Mouse (Mus musculus) lung, embryonic 14.5 days (tissue): ENCODE results near the gene Nup214. TPM values are rescaled to one million over a fixed set of nuclear protein-coding genes. Genes with fewer than 3 reads are reported as not detected.
A peak's percentile ranks its signal among the peaks of the same experiment; 100 is the strongest.

ENCODE experiments used
- ATAC-seq: fragments of 200-750 bp; cut with Nextera tagmentation; 2 replicates; pipeline ENCODE4 v1.8.0; 2017; ENCODE audit warnings: mild to moderate bottlenecking, moderate TSS enrichment, moderate library complexity; ENCODE audit not compliant: insufficient read depth
- DNase-seq: peaks from one replicate; pipeline ENCODE4 v3.0.0-alpha.2; 2015
- H3K27ac ChIP-seq: fragments of 300-500 bp; sonication (generic); 2 replicates; pipeline ENCODE4 v1.5.1; 2014; ENCODE audit warnings: low read depth, mild to moderate bottlenecking, moderate library complexity
- H3K27me3 ChIP-seq: fragments of 300-500 bp; sonication (generic); 2 replicates; pipeline ENCODE4 v1.6.1; 2014; ENCODE audit warnings: low read length, control low read depth; ENCODE audit not compliant: insufficient read depth
- H3K36me3 ChIP-seq: fragments of 300-500 bp; sonication (generic); 2 replicates; pipeline ENCODE4 v1.6.1; 2014; ENCODE audit warnings: control low read depth; ENCODE audit not compliant: insufficient read depth
- H3K4me1 ChIP-seq: fragments of 300-500 bp; sonication (generic); 2 replicates; pipeline ENCODE4 v1.6.1; 2014; ENCODE audit warnings: antibody characterized with exemption, control low read depth; ENCODE audit not compliant: insufficient read depth
- H3K4me2 ChIP-seq: fragments of 300-500 bp; sonication (generic); 2 replicates; pipeline ENCODE4 v1.6.1; 2014; ENCODE audit warnings: mild to moderate bottlenecking
- H3K4me3 ChIP-seq: fragments of 300-500 bp; sonication (generic); 2 replicates; pipeline ENCODE4 v1.5.1; 2014; ENCODE audit warnings: low read depth, low read length
- H3K9ac ChIP-seq: fragments of 300-500 bp; sonication (generic); 2 replicates; pipeline ENCODE4 v1.6.1; 2014
- H3K9me3 ChIP-seq: fragments of 300-500 bp; sonication (generic); 2 replicates; pipeline ENCODE4 v1.6.1; 2016; ENCODE audit warnings: low read depth, low read length, control low read depth
- CTCF ChIP-seq: IDR thresholded peaks from 2 replicates; pipeline ENCODE4 v1.5.1; 2016; ENCODE audit warnings: antibody characterized with exemption, low read depth
- WGBS: fragments of 180-500 bp; shearing (Covaris S2); extraction: QIAGEN DNeasy Blood & Tissue Kit; methylation state at CpG from one replicate; pipeline ENCODE4 v1.1.7; 2014; 5-methylcytosine and 5-hydroxymethylcytosine counted together
- polyA plus RNA-seq: library from polyadenylated mRNA; unstranded; fragments of >200 nt; fragmentation: Nextera tagmentation; extraction: Ambion mirVana; gene quantifications from 2 replicates; pipeline ENCODE4 v1.2.1, GENCODE M21; 2014

Nup214 gene
- polyA plus RNA-seq, 1 experiment from 2014 or later = 82.4 TPM

DNA sequence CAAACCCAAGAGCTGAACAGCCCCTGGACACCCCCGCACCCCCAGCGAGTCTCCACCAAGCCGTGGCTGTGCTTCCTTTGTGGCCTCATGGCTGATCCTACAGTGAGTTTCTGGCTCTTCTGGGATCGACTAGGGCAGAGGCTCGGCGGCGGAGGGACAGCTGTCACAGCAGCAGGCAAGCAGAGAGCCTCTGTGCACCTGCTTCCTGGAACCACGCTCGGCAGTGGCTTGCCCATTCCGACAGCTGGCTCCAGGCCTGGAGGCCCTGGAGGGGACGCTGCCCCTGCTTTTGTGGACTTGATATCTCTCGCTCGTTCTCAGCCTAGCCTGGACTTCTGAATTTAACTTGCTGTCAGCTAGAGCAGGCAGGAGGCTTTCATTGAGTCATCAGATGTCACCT is 90.7 kb downstream of the Nup214 start:
- Histone ChIP-seq H3K27me3 (no peaks in the 10 kb centered on the region), H3K9me3 (no peaks in the 10 kb centered on the region), H3K9ac (no peak overlapping the region), H3K4me3 (no peak overlapping the region), H3K36me3 (0 out of 2 replicates have a peak, but pooled peaks cover 3% of the 10 kb centered on the region), H3K27ac (no peak overlapping the region), H3K4me1 (no peaks in the 10 kb centered on the region), H3K4me2 (no peak overlapping the region)
- WGBS = 60% methylated on average over 13 of the region's 13 CpGs
- ATAC-seq = no peak
- DNase-seq = no peak
- no peak for TF ChIP-seq CTCF

DNA sequence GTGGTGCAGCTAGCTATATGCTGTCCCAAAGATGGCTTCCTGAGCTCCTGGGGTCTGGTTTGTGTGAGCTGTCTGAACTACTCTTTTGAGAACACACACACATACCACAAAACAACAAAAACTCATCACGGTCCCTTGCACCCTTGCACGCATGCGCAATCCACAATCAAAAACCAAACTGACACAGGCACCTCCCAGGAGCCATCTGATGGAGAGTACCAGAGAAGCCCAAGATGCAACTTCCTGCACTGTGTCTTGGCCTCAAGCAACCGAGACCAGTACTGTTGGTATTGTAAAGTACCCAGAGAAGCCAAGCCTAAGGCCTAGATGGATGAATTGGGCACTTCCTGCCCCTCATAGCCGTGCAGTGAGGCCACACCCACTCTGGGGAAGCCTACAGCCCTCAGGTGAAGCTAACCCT is 91.1 kb downstream of the Nup214 start:
- Histone ChIP-seq H3K36me3 (0 out of 2 replicates have a peak, but pooled peaks cover 3% of the 10 kb centered on the region), H3K9ac (no peak overlapping the region), H3K9me3 (no peaks in the 10 kb centered on the region), H3K4me3 (no peak overlapping the region), H3K27ac (no peak overlapping the region), H3K4me2 (no peak overlapping the region), H3K4me1 (no peaks in the 10 kb centered on the region), H3K27me3 (no peaks in the 10 kb centered on the region)
- ATAC-seq (no peak), DNase-seq (no peak)
- WGBS = 74% methylated on average over 5 of the region's 5 CpGs
- TF ChIP-seq CTCF = no peak

DNA sequence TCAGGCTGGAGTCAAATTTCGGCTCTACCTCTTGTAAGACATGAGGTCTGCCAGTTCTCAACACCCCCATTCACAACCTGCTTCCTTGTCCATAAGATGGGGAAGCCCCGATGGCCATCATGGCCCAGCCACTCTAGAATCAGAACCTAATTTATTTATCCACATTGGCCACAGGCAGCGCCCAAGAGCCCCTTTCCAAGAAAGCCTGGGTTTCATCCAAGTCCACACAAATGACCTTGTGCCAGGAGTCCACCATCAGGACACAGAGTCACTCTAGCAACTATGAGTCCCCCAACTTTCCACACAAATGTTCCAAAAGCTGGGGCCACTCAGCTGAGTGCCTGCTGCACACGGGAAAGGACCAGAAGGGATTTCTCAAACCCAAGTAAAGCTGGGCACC is 91.8 kb downstream of the Nup214 start:
- Histone ChIP-seq H3K9ac (no peak overlapping the region), H3K4me3 (no peak overlapping the region), H3K36me3 (0 out of 2 replicates have a peak, but pooled peaks cover 3% of the 10 kb centered on the region), H3K9me3 (no peaks in the 10 kb centered on the region), H3K4me1 (no peaks in the 10 kb centered on the region), H3K27ac (no peak overlapping the region), H3K27me3 (no peaks in the 10 kb centered on the region), H3K4me2 (no peak overlapping the region)
- ATAC-seq = no peak
- TF ChIP-seq CTCF = no peak
- no peak for DNase-seq
- 73% methylated on average over 4 of the region's 4 CpGs for WGBS

DNA sequence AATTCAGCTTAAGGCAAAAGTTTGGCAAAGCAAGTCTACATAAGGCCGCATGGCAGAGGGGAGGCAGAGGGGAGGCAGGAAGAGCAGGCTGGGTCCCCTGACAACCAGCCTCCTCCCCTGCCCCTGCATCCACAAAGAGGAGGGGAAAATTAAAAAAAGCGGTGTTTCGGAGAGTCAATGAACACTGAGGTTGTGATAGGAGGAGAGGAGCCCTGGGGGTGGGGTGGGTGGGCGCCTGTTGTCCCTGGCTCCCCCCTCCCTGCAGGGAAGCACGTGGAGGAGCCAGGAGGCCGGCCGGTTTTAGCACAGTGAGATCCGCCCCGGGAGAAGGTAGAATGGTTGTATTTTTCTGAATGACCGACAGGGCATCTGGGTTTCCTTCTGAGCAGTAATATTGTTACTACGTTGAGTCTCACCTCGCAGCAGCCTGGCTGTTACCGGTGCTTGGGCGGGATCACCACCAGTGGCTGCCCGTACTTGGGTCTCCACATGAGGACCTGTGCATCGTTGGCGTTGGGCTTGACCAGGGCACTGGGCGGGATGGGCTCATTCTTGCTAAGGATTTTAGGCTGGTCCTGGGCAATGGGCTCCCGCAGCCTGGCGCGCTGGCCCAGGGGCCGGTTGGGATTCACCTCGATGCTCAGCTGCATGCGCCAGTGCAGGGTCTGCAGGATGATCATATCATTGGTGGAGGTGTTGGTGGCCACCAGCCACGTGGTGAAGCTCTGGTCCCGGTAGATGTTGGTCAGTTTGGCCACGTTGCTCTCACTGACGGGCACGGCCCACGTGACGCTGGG is 94.8 kb downstream of the Nup214 start:
- TF ChIP-seq CTCF = peak; percentile 23; the same call in 1 of the 2 replicates

DNA sequence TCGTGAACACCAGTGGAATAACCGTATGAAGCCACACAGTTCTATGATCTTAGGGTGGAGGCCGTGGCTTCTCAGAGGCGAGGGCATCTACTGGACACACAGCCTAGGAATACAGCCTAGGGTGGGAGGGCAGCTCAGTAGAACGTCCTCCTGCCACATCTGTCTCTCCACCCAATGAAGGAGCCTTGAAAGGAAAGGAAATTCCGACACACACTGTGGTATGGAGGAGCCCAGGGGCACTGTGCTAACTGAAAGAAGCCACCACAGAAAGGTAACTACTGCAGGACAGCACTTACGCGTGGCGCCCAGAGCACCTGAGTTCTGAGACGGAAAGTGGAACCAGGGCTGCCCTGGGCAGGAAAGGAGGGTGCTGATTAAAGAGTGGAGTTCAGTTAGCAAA is 96.5 kb downstream of the Nup214 start:
- DNase-seq = no peak
- Histone ChIP-seq H3K9me3 (no peaks in the 10 kb centered on the region), H3K4me1 (no peaks in the 10 kb centered on the region), H3K27ac (no peak overlapping the region), H3K9ac (no peak overlapping the region), H3K36me3 (0 out of 2 replicates have a peak, but pooled peaks cover 3% of the 10 kb centered on the region), H3K27me3 (no peaks in the 10 kb centered on the region), H3K4me3 (no peak overlapping the region), H3K4me2 (no peak overlapping the region)
- WGBS = 94% methylated on average over 10 of the region's 10 CpGs
- no peak for TF ChIP-seq CTCF
- no peak for ATAC-seq

More for the DNA sequence above, 94.8 kb downstream of the Nup214 start:
- no peaks in the 10 kb centered on the region for H3K27me3 ChIP-seq
- DNase-seq (no peak), ATAC-seq (no peak)
- H3K9me3 ChIP-seq = no peaks in the 10 kb centered on the region
- no peaks in the 10 kb centered on the region for H3K4me1 ChIP-seq
- H3K4me2 ChIP-seq = no peak overlapping the region
- WGBS = 53% methylated on average over 31 of the region's 31 CpGs
- 0 out of 2 replicates have a peak, but pooled peaks cover 3% of the 10 kb centered on the region for H3K36me3 ChIP-seq
- H3K9ac ChIP-seq = no peak overlapping the region
- H3K27ac ChIP-seq = no peak overlapping the region
- H3K4me3 ChIP-seq = no peak overlapping the region

DNA sequence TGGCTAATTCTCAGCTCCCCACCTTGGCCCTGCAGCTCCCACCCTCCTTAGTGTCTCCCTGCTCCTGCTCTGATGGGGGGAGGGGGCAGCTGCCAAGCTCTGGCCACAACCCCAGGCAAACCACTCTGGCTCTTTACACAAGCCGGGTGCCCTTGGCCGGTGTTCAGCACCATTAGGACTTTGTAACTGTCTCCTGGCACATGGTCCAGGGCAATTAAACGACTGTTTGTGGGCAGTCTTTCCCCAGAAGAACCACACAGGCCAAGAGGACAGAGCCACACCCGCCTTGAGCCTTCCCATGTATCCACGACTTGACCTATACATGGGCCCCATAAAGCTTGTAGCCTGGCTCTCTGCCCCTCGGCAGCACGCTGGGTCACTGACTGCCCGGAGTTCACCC is 100.2 kb downstream of the Nup214 start:
- Histone ChIP-seq H3K4me2 (no peak overlapping the region), H3K4me1 (no peaks in the 10 kb centered on the region), H3K4me3 (no peak overlapping the region), H3K9ac (no peak overlapping the region), H3K27ac (no peak overlapping the region), H3K27me3 (no peaks in the 10 kb centered on the region), H3K36me3 (no peaks in the 10 kb centered on the region), H3K9me3 (no peaks in the 10 kb centered on the region)
- 60% methylated on average over 8 of the region's 8 CpGs for WGBS
- DNase-seq = no peak
- no peak for TF ChIP-seq CTCF
- no peak for ATAC-seq

GRCm38 (mm10) chr2:32075368-32075767 is 101.1 kb downstream of the Nup214 start:
- Histone ChIP-seq H3K27me3 (no peaks in the 10 kb centered on the region), H3K27ac (no peak overlapping the region), H3K9me3 (no peaks in the 10 kb centered on the region), H3K36me3 (no peaks in the 10 kb centered on the region), H3K4me3 (no peak overlapping the region), H3K9ac (no peak overlapping the region), H3K4me2 (no peak overlapping the region), H3K4me1 (no peaks in the 10 kb centered on the region)
- ATAC-seq (no peak), DNase-seq (no peak)
- 76% methylated on average over 7 of the region's 7 CpGs for WGBS
- TF ChIP-seq CTCF = no peak
